Mouse (Mus musculus) spleen, adult 2 months (tissue): ENCODE measurements around the gene Zbtb16.

Experiments used
- CTCF ChIP-seq: fragments of 200-500 bp; IDR thresholded peaks from 2 replicates; pipeline ENCODE4 v1.5.1; 2011; ENCODE audit warnings: mild to moderate bottlenecking, inconsistent platforms; ENCODE audit not compliant: insufficient read depth, insufficient read length, insufficient replicate concordance; ENCODE audit errors: extremely low read depth
- POLR2A ChIP-seq: fragments of 200-500 bp; IDR thresholded peaks from 2 replicates; pipeline ENCODE4 v1.6.1; 2011; ENCODE audit warnings: low read depth, low read length, inconsistent platforms

GRCm38 (mm10) chr9:48817907-48818306 lies 18.1 kb downstream of the Zbtb16 start:
- TF ChIP-seq CTCF (no peak), POLR2A (no peak)
